In the genomic region with DNA sequence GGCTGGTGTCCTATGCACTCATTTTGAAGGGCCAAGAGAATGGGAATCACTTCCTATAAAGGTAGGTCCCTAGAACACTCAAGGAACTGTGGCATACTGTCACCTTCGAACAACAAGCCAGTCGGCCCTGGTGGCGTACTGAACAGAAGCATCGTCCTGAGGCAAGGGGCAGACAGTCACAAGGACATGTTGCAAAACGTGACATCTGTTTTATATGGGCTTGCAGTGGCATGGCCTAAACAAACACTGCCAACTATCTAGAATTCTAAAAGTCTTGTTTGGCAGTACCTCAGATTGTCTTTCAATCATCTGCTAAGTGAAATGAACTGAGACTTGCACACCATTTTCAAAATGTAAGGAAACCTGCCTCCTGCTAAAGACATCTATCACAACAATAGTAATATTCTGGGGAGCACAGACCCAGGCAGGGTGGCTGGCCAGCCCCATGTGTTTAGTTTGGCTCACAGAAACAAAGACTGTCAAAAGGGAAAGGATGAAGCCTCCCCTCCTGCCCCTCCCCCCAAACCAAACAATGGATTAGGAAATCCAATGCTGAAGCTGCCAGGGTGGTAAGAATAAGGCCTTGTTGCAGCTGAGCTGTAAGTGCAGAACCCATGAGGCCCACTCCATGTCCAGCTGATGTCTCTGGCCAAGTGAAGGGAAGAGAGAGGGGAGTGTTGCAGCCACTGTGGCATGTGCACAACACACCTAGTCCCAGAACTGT, we compare ENCODE assay signal across 10 mouse cellular contexts. TPM values are rescaled to one million over a fixed set of nuclear protein-coding genes. Genes with fewer than 3 reads are reported as not detected.
A peak's percentile ranks its signal among the peaks of the same experiment; 100 is the strongest.
DNase-seq lines count a peak whose midpoint lies in the region; ATAC-seq lines count a peak whose summit lies in the region.
"Had no signal": no experiment of that assay in that cellular context is flagged by ENCODE, and none has a peak within 500 bp of the region (broad histone marks: within the 10 kb centered on the region; RNA-seq: fewer than 3 reads in every experiment).

No protein-coding gene starts in this region.

- H3K36me3 ChIP-seq in hindbrain, embryonic 13.5 days = peaks cover 3% of the 10 kb centered on the region; the same call in 1 of the 2 replicates

- no peaks in the 10 kb centered on the region for H3K27me3 ChIP-seq in hindbrain, embryonic 13.5 days

- WGBS in hindbrain, embryonic 13.5 days = 54% methylated on average over 5 of the region's 5 CpGs

- peak; percentile 39; the same call in 1 of the 2 replicates for ATAC-seq in hindbrain, embryonic 13.5 days (ENCODE audit: low FRiP score)

- peaks cover 11% of the 10 kb centered on the region for H3K4me1 ChIP-seq in hindbrain, embryonic 13.5 days (replicated peaks)

- H3K4me2 ChIP-seq in hindbrain, embryonic 13.5 days = no peak overlapping the region

- no peak overlapping the region for H3K9ac ChIP-seq in hindbrain, embryonic 13.5 days

- H3K9me3 ChIP-seq in hindbrain, embryonic 13.5 days = no peaks in the 10 kb centered on the region
- H3K9me3 ChIP-seq: megakaryocyte, embryonic 14.5 days had no signal

- DNase-seq in layer of hippocampus, adult 11-12 months (ENCODE audit: low spot score) = peak; percentile 71
- no peak for DNase-seq in layer of hippocampus, postnatal 25 days (ENCODE audit: extremely low spot score in 1 of 2, low spot score in 1 of 2)
- DNase-seq in fat pad, adult 2 months (ENCODE audit: extremely low read depth, low read depth, low spot score) = peak; percentile 23
- DNase-seq in lung, postnatal 36 days = peak; percentile 69
- DNase-seq in thymus, postnatal 36 days = no peak
- DNase-seq in thymus, postnatal 0 days (ENCODE audit: low spot score) = no peak
- DNase-seq in spleen, postnatal 36 days (ENCODE audit: low spot score in 2 of 2) = no peak

- no peak overlapping the region for H3K4me3 ChIP-seq in hindbrain, embryonic 13.5 days
- H3K4me3 ChIP-seq: megakaryocyte, embryonic 14.5 days had no signal

- H3K27ac ChIP-seq in hindbrain, embryonic 13.5 days = no peak overlapping the region

RNA-seq across cellular contexts. Expression of gene Wnt5b, which starts 41.7 kb away (rescaled TPM):
- 1 to 10 TPM; 1.9 to 2.0 TPM for total RNA-seq in layer of hippocampus, postnatal 25 days (2021)
- polyA plus RNA-seq in hindbrain, embryonic 13.5 days (2015; fragmentation: Nextera tagmentation; extraction: Ambion mirVana) = 4.1 and 5.0 TPM in 2 replicates
- 3.9 and 4.6 TPM in 2 replicates for polyA plus RNA-seq in thymus, postnatal 0 days (2015; fragmentation: Nextera tagmentation; extraction: Ambion mirVana)
- total RNA-seq: hematopoietic stem cell, adult 5-6 weeks had no signal

Comparison
In these comparisons a context has a peak if more than half of its experiments do, and no peak if none do; other contexts are left out.
1. DNase-seq: peak in layer of hippocampus, adult 11-12 months (single experiment), fat pad, adult 2 months (single experiment) and lung, postnatal 36 days (single experiment); none in layer of hippocampus, postnatal 25 days (0 of 2), thymus, postnatal 36 days (0 of 2), thymus, postnatal 0 days (single experiment) and spleen, postnatal 36 days (0 of 2).